Mouse (Mus musculus) limb, embryonic 12.5 days (tissue): ENCODE data around the gene Agbl3. TPM values are rescaled to one million over a fixed set of nuclear protein-coding genes. Genes with fewer than 3 reads are reported as not detected.

ENCODE experiments used
- polyA plus RNA-seq: library from polyadenylated mRNA; unstranded; fragments of >200 nt; fragmentation: Nextera tagmentation; extraction: Ambion mirVana; gene quantifications from 2 replicates; pipeline ENCODE4 v1.2.1, GENCODE M21; 2016

The Agbl3 gene
- polyA plus RNA-seq, 1 experiment from 2014 or later = 8.2 TPM

Other genes with a start within 250 kb of the Agbl3 start
- 213 and 222 TPM in 2 replicates for gene Cald1, start 181.9 kb upstream of the Agbl3 start, polyA plus RNA-seq
- gene Tmem140, start 82.7 kb downstream of the Agbl3 start, polyA plus RNA-seq = 2.0 and 2.4 TPM in 2 replicates
- 18.1 and 19.3 TPM in 2 replicates for gene Cyren, start 97.6 kb downstream of the Agbl3 start, polyA plus RNA-seq
- gene Wdr91, start 130.4 kb downstream of the Agbl3 start, polyA plus RNA-seq = 13.9 and 15.3 TPM in 2 replicates
- gene Stra8, start 139.7 kb downstream of the Agbl3 start, polyA plus RNA-seq = not detected in 2 replicates
- gene Slc23a4, start 208.0 kb downstream of the Agbl3 start, polyA plus RNA-seq = 0.37 and 0.56 TPM in 2 replicates